Comparison of ENCODE assay signal across 27 mouse cellular contexts in the genomic region with DNA sequence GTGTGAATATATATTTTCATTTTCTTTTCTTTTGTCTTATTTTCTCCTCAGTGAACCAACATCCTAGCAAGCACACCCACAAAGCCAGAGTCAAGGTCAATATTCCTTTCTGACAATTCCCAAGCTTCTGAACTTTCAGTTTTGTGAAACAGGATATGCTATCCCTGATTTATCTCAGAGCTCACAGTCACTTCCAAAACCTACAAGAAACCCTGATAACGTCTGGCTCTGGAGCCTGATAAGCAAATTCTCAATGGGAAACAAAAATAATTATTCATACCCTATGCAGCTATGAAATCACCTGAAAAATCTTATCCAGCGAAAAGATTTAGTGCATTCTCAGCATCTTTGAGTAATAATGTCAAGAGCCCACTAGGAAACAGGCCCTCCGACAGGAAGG.
"Had no signal": no experiment of that assay in that cellular context is flagged by ENCODE, and none has a peak within 500 bp of the region (broad histone marks: within the 10 kb centered on the region; RNA-seq: fewer than 3 reads in every experiment).

No protein-coding gene starts in this region.

- DNase-seq: gastrocnemius, adult 2 months; gastrocnemius, postnatal 10 days; gastrocnemius, postnatal 25 days; heart, adult 2 months; heart, postnatal 36 days; kidney, adult 18-20 months; kidney, adult 8-10 months; kidney, postnatal 10 days; kidney, postnatal 25 days; kidney, postnatal 4 days; liver; liver, embryonic 13.5 days had no signal

- H3K4me3 ChIP-seq: gastrocnemius, adult 2 months; heart, adult 2 months; heart, embryonic 10.5 days; hindbrain, embryonic 10.5 days; hindbrain, embryonic 12.5 days; intestine, embryonic 15.5 days; layer of hippocampus, adult 2 months; left cerebral cortex, adult 2 months; limb, embryonic 10.5 days; limb, embryonic 12.5 days; liver, embryonic 13.5 days; liver, embryonic 15.5 days had no signal

- H3K36me3 ChIP-seq: heart, embryonic 10.5 days; hindbrain, embryonic 10.5 days; hindbrain, embryonic 12.5 days; intestine, embryonic 15.5 days; limb, embryonic 10.5 days; limb, embryonic 12.5 days; liver, embryonic 13.5 days; liver, embryonic 15.5 days had no signal

- ATAC-seq: forebrain, embryonic 16.5 days; hindbrain, embryonic 16.5 days; inflammation-experienced regulatory T-cells, adult 6 months; intestine, embryonic 15.5 days; intestine, postnatal 0 days had no signal

- H3K9ac ChIP-seq: hindbrain, embryonic 12.5 days; hindbrain, embryonic 14.5 days; intestine, embryonic 15.5 days; limb, embryonic 12.5 days; liver, embryonic 13.5 days; liver, embryonic 15.5 days had no signal

- H3K9me3 ChIP-seq: heart, embryonic 10.5 days; hindbrain, embryonic 10.5 days; hindbrain, embryonic 12.5 days; intestine, embryonic 15.5 days; limb, embryonic 10.5 days; limb, embryonic 12.5 days; liver, embryonic 13.5 days; liver, embryonic 15.5 days had no signal

- H3K4me2 ChIP-seq: hindbrain, embryonic 12.5 days; hindbrain, embryonic 14.5 days; intestine, embryonic 15.5 days; limb, embryonic 12.5 days; liver, embryonic 11.5 days; liver, embryonic 13.5 days; liver, embryonic 15.5 days had no signal

- H3K27ac ChIP-seq: gastrocnemius, adult 2 months; heart, embryonic 10.5 days; hindbrain, embryonic 10.5 days; hindbrain, embryonic 12.5 days; hindbrain, embryonic 14.5 days; intestine, embryonic 15.5 days; layer of hippocampus, adult 2 months; left cerebral cortex, adult 2 months; limb, embryonic 10.5 days; limb, embryonic 12.5 days; liver, embryonic 13.5 days; liver, embryonic 15.5 days had no signal
